Mouse (Mus musculus): ENCODE measurements at regions not wholly inside any gene's neighbourhood (a gene's known extent, or its start where the extent isn't known, plus 50 kb on each side); places are given as distances from the start of the nearest gene placed in this dataset.

DNA sequence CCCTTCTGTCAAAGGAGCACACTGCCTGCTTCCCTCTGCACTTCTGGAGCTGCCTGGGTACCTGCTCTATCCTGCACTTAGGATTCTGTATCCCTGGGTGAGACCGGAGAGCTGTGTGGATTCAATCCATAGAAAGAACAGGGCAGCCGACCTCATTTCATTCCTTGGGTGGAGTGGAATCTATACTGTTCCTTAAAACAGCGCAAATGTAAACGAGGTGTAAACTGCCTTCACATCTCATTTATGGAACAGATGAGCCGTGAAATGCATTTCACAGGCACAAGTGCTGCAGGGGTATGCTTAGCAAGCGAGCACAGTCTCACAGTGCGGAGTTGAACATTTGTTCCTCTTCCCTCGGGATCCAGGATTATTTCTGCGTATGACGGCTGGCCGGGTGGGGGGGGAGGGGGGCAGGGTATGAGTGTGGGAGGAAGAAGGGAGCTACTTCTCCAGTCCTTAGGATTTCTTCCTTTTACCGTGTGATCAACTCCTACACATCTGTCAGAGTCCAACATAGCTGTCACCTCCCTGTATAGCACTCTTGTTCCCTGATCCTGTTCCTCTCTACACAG lies 459.3 kb downstream of the Pdcd6ip start:
- TF ChIP-seq CTCF (conservative IDR thresholded peaks at IDR 0.05; ENCODE audit: insufficient read depth, insufficient read length, low read depth, low read length) (no peak), POLR2A (IDR thresholded peaks at IDR 0.05; ENCODE audit: low read depth, low read length) (no peak)
